Mouse (Mus musculus): Measurements from ENCODE around the gene Aff1. TPM values are rescaled to one million over a fixed set of nuclear protein-coding genes. Genes with fewer than 3 reads are reported as not detected.

Gene Aff1
- total and polyA plus RNA-seq, 2 experiments from 2014 or later = 2.6 to 4.0 TPM

- TF ChIP-seq CTCF (IDR thresholded peaks at IDR 0.05; ENCODE audit: low read depth) = no peak
- Histone ChIP-seq H3K4me2 (ENCODE audit: low read depth, low read length) (no peak overlapping the region), H3K27ac (no peak overlapping the region; the same call in 1 of the 2 replicates), H3K9ac (replicated peaks; ENCODE audit: low read length) (no peak overlapping the region), H3K27me3 (ENCODE audit: insufficient read depth, low read length) (no peaks in the 10 kb centered on the region), H3K9me3 (ENCODE audit: low read length) (no peaks in the 10 kb centered on the region), H3K36me3 (ENCODE audit: insufficient read depth, low read length) (no peaks in the 10 kb centered on the region), H3K4me3 (ENCODE audit: low read length) (no peak overlapping the region), H3K4me1 (ENCODE audit: insufficient read depth, low read length) (0 out of 2 replicates have a peak, but pooled peaks cover 13% of the 10 kb centered on the region)
- no peak for ATAC-seq
- WGBS = 33% methylated on average over 6 of the region's 6 CpGs
- DNase-seq (ENCODE audit: low spot score) = no peak
These were observed 79.2 kb downstream of the Aff1 start for GRCm38 (mm10) chr5:103771380-103771779.

- Histone ChIP-seq H3K9me3 (ENCODE audit: low read length) (no peaks in the 10 kb centered on the region), H3K4me2 (ENCODE audit: low read depth, low read length) (peak overlapping the region; percentile 37), H3K4me1 (ENCODE audit: insufficient read depth, low read length) (0 out of 2 replicates have a peak, but pooled peaks cover 13% of the 10 kb centered on the region), H3K9ac (replicated peaks; ENCODE audit: low read length) (no peak overlapping the region), H3K27me3 (ENCODE audit: insufficient read depth, low read length) (no peaks in the 10 kb centered on the region), H3K27ac (peak overlapping the region; percentile 72), H3K36me3 (ENCODE audit: insufficient read depth, low read length) (no peaks in the 10 kb centered on the region), H3K4me3 (ENCODE audit: low read length) (no peak overlapping the region)
- peak; percentile 22 for DNase-seq (ENCODE audit: low spot score)
- ATAC-seq = no peak
- WGBS = 13% methylated on average over 4 of the region's 4 CpGs
- no peak for TF ChIP-seq CTCF (IDR thresholded peaks at IDR 0.05; ENCODE audit: low read depth)
These were observed 80.1 kb downstream of the Aff1 start for GRCm38 (mm10) chr5:103772252-103772651.

- TF ChIP-seq CTCF (IDR thresholded peaks at IDR 0.05; ENCODE audit: low read depth) = no peak
- Histone ChIP-seq H3K27me3 (ENCODE audit: insufficient read depth, low read length) (no peaks in the 10 kb centered on the region), H3K27ac (peak overlapping the region; percentile 72; the same call in 1 of the 2 replicates), H3K4me1 (ENCODE audit: insufficient read depth, low read length) (0 out of 2 replicates have a peak, but pooled peaks cover 13% of the 10 kb centered on the region), H3K9me3 (ENCODE audit: low read length) (no peaks in the 10 kb centered on the region), H3K4me2 (ENCODE audit: low read depth, low read length) (peak overlapping the region; percentile 37), H3K4me3 (ENCODE audit: low read length) (no peak overlapping the region), H3K9ac (replicated peaks; ENCODE audit: low read length) (no peak overlapping the region), H3K36me3 (ENCODE audit: insufficient read depth, low read length) (no peaks in the 10 kb centered on the region)
- ATAC-seq (peak; percentile 75), DNase-seq (ENCODE audit: low spot score) (peak; percentile 64)
- 4% methylated on average over 5 of the region's 5 CpGs for WGBS
These were observed 81.0 kb downstream of the Aff1 start for GRCm38 (mm10) chr5:103773100-103773552.

GRCm38 (mm10) chr5:103774703-103775333 is 82.6 kb downstream of the Aff1 start:
- Histone ChIP-seq H3K4me1 (ENCODE audit: insufficient read depth, low read length) (peaks cover 22% of the 10 kb centered on the region), H3K9me3 (ENCODE audit: low read length) (no peaks in the 10 kb centered on the region), H3K27me3 (ENCODE audit: insufficient read depth, low read length) (no peaks in the 10 kb centered on the region), H3K4me2 (ENCODE audit: low read depth, low read length) (no peak overlapping the region), H3K9ac (replicated peaks; ENCODE audit: low read length) (no peak overlapping the region), H3K36me3 (ENCODE audit: insufficient read depth, low read length) (no peaks in the 10 kb centered on the region), H3K4me3 (ENCODE audit: low read length) (no peak overlapping the region), H3K27ac (no peak overlapping the region)
- no peak for TF ChIP-seq CTCF (IDR thresholded peaks at IDR 0.05; ENCODE audit: low read depth)
- DNase-seq (ENCODE audit: low spot score) (no peak), ATAC-seq (no peak)
- 72% methylated on average over 11 of the region's 11 CpGs for WGBS

- H3K4me1 ChIP-seq (ENCODE audit: insufficient read depth, low read length) = peaks cover 22% of the 10 kb centered on the region
- DNase-seq (ENCODE audit: low spot score) = no peak
- 66% methylated on average over 13 of the region's 13 CpGs for WGBS
These were observed 83.3 kb downstream of the Aff1 start for GRCm38 (mm10) chr5:103775429-103775828.

GRCm38 (mm10) chr5:103776842-103777241 is 84.7 kb downstream of the Aff1 start:
- no peak overlapping the region for H3K4me2 ChIP-seq (ENCODE audit: low read depth, low read length)
- H3K36me3 ChIP-seq (ENCODE audit: insufficient read depth, low read length) = no peaks in the 10 kb centered on the region
- DNase-seq (ENCODE audit: low spot score) (no peak), ATAC-seq (no peak)
- no peaks in the 10 kb centered on the region for H3K9me3 ChIP-seq (ENCODE audit: low read length)
- H3K27me3 ChIP-seq (ENCODE audit: insufficient read depth, low read length) = no peaks in the 10 kb centered on the region
- no peak overlapping the region for H3K4me3 ChIP-seq (ENCODE audit: low read length)
- TF ChIP-seq CTCF (IDR thresholded peaks at IDR 0.05; ENCODE audit: low read depth) = no peak
- peaks cover 22% of the 10 kb centered on the region for H3K4me1 ChIP-seq (ENCODE audit: insufficient read depth, low read length)
- H3K27ac ChIP-seq = no peak overlapping the region
- H3K9ac ChIP-seq (replicated peaks; ENCODE audit: low read length) = no peak overlapping the region
- WGBS = 79% methylated on average over 4 of the region's 4 CpGs

More at GRCm38 (mm10) chr5:103775429-103775828, 83.3 kb downstream of the Aff1 start:
- Histone ChIP-seq H3K27ac (no peak overlapping the region), H3K4me2 (ENCODE audit: low read depth, low read length) (no peak overlapping the region), H3K4me3 (ENCODE audit: low read length) (no peak overlapping the region), H3K9me3 (ENCODE audit: low read length) (no peaks in the 10 kb centered on the region), H3K27me3 (ENCODE audit: insufficient read depth, low read length) (no peaks in the 10 kb centered on the region), H3K9ac (replicated peaks; ENCODE audit: low read length) (no peak overlapping the region), H3K36me3 (ENCODE audit: insufficient read depth, low read length) (no peaks in the 10 kb centered on the region)
- no peak for TF ChIP-seq CTCF (IDR thresholded peaks at IDR 0.05; ENCODE audit: low read depth)
- no peak for ATAC-seq

GRCm38 (mm10) chr5:103777446-103777845 is 85.3 kb downstream of the Aff1 start:
- peaks cover 22% of the 10 kb centered on the region for H3K4me1 ChIP-seq (ENCODE audit: insufficient read depth, low read length)
- no peaks in the 10 kb centered on the region for H3K27me3 ChIP-seq (ENCODE audit: insufficient read depth, low read length)
- H3K36me3 ChIP-seq (ENCODE audit: insufficient read depth, low read length) = no peaks in the 10 kb centered on the region
- H3K9me3 ChIP-seq (ENCODE audit: low read length) = no peaks in the 10 kb centered on the region
- no peak for DNase-seq (ENCODE audit: low spot score)
- TF ChIP-seq CTCF (IDR thresholded peaks at IDR 0.05; ENCODE audit: low read depth) = no peak
- 51% methylated on average over 4 of the region's 4 CpGs for WGBS
- H3K27ac ChIP-seq = no peak overlapping the region; the same call in 1 of the 2 replicates
- no peak overlapping the region for H3K4me3 ChIP-seq (ENCODE audit: low read length)
- no peak overlapping the region for H3K9ac ChIP-seq (replicated peaks; ENCODE audit: low read length)
- no peak for ATAC-seq
- peak overlapping the region; percentile 57; the same call in 1 of the 2 replicates for H3K4me2 ChIP-seq (ENCODE audit: low read depth, low read length)
